Mouse (Mus musculus): ENCODE data around the gene Clgn. TPM values are rescaled to one million over a fixed set of nuclear protein-coding genes. Genes with fewer than 3 reads are reported as not detected.

Gene Clgn
- not detected in 2 replicates for polyA plus RNA-seq (2012)

DNA sequence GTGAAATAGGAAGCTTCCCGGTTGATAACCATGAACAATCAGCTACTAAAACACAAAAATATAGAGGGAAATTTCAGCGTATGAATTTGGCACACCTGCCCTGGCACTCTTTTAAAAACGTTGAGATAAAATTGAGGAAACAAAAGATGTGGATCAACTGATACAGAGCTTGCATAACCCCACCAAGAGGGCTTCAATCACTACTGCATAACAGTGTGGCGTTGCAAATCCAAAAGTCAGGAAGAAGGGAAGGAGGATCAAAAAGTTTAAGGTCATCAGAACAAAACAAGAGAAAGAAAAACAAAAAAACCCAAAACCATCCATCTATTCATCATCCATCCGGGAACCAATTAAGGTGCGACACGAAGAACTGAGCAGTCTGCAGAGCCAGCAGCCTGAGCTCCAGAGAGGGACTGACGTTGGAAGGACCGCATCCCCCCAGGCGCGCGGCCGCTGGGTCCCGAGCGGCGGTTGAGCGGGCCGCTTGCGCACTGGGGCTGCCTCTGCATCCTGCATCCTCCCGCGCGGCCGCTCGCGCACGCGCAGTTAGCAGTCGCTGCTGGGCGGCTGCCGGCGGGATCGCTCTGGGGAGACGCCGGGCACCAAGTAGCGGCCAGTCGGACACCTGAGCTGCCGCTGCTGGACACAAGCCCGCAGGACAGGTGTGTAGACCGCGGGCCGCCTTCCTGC is at the start of gene Clgn:
Gene Clgn (plus strand): TSS at position 552 of the 690 bp plus-strand sequence.
- TF ChIP-seq GATA1 (IDR thresholded peaks at IDR 0.05; ENCODE audit: low read length) = no peak

DNA sequence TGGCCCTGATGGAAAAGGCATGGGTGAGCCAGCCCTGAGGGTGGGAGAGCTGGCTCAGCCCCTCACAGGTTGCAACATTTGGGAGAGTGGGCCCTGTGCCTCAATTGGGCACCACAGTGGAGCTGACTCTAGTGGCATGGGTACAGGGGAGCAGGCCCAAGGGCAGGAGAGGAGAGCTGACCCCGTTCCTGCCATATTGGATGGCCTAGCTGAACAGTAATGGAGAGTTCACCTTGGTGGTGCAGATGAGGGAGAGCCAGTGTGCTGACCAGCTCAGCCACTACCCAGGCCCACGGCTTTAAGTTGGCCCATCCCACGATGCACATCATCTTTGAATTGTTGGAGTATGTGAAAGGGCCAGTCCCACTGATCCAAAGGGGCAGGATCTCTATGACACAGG is 47.6 kb upstream of the Clgn start:
- TF ChIP-seq GATA1 (IDR thresholded peaks at IDR 0.05; ENCODE audit: low read length) = no peak

DNA sequence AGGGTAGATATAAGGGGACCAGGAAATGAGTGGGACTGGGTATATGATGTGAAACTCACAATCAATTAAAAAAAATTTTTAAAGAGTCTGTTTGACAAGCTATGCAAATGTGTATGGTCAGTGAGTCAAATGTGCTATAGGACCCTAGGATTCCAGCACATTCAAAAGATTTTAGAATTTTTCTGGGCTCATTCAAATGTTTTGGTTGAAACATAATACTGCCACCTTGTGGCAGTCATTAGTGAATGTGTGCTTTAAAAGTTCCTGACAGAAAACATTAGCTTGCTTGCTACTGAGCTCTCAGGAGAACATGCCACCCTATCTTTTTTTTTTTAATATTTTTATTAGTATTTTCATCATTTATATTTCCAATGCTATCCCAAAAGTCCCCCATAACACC is 47.0 kb upstream of the Clgn start:
- TF ChIP-seq GATA1 (IDR thresholded peaks at IDR 0.05; ENCODE audit: low read length) = no peak

DNA sequence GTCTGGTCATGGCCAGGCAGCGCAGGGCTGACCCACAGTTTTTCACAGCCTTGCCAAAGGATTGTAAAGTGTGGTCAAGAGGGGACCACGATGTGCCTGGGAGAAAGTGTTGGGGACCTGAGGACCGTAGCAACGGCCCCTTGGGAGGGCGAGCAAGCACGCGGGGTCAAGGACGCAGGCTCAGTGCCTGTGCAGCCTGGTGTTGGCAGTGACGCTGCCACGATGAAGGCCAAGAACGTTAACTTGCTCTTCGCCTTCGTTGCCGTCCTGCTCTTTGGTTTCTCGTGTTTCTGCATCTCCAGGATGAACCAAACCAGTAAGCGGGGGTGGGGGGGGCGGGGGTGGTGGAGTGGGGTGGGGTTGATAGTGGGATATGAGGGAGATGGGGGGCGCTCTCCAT is 41.4 kb upstream of the Clgn start, which contains the start of gene Mgat4d:
Gene Mgat4d (plus strand): TSS at position 209 of the 400 bp plus-strand sequence.
- no peak for TF ChIP-seq GATA1 (IDR thresholded peaks at IDR 0.05; ENCODE audit: low read length)

GRCm38 (mm10) chr8:83351315-83351714 is 38.4 kb upstream of the Clgn start:
- TF ChIP-seq GATA1 (IDR thresholded peaks at IDR 0.05; ENCODE audit: low read length) = no peak

DNA sequence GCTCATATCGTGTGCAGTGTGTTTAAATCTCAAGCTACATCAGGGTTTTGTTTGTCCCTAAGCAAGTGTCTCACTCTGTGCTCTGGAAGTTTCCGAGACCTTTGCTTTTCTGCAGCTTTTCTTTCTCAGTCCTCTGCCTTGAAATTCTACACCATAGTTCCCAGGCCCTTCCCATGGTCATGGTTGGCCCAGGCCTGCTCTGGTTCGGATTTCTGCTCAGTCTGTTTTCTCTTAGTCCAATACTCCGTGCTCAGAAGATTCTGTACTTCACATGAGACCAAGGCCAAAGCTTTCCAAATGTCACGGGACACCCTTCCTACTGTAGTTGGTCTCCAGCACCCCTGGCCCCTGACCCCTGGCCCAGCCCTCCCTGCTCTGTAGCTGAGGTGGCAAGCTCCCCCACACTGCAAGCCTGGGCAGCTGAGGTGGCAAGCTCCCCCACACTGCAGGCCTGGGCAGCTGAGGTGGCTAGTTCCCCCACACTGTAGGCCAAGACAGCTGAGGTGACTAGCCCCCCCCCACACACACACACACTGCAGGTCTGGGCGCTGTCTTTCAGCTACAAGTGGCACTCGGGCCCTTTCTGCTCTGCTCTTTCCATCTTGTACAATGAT is 26.4 kb upstream of the Clgn start:
- no peak for TF ChIP-seq GATA1 (IDR thresholded peaks at IDR 0.05; ENCODE audit: low read length)

GRCm38 (mm10) chr8:83377231-83377630 is 12.4 kb upstream of the Clgn start:
- no peak for TF ChIP-seq GATA1 (IDR thresholded peaks at IDR 0.05; ENCODE audit: low read length)

- no peak for TF ChIP-seq GATA1 (IDR thresholded peaks at IDR 0.05; ENCODE audit: low read length)
These were observed 9.5 kb upstream of the Clgn start for GRCm38 (mm10) chr8:83380141-83380540.

DNA sequence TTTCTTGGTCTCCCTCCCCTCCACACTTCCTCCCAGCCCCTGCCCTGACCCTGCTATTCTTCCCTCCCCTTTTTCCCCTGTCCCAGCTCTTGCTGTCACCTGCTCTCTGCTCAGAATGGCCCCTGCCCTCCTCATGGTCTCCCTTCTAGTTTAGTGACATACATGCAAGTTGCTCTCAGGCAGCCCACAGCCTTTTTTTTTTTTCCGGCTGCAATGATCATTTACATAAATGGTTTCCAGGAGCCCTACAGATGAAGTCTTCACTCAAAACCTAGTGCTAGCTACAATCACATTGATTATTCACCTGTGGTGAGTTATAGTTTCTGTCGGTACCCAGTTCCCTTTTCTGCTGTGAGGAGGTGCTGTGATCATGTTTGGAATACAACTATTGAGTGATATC is 8.7 kb upstream of the Clgn start:
- no peak for TF ChIP-seq GATA1 (IDR thresholded peaks at IDR 0.05; ENCODE audit: low read length)

- no peak for TF ChIP-seq GATA1 (IDR thresholded peaks at IDR 0.05; ENCODE audit: low read length)
These were observed 6.8 kb upstream of the Clgn start for GRCm38 (mm10) chr8:83382850-83383249.

- TF ChIP-seq GATA1 (IDR thresholded peaks at IDR 0.05; ENCODE audit: low read length) = no peak
These were observed 487 bp downstream of the Clgn start for GRCm38 (mm10) chr8:83390006-83390701.

DNA sequence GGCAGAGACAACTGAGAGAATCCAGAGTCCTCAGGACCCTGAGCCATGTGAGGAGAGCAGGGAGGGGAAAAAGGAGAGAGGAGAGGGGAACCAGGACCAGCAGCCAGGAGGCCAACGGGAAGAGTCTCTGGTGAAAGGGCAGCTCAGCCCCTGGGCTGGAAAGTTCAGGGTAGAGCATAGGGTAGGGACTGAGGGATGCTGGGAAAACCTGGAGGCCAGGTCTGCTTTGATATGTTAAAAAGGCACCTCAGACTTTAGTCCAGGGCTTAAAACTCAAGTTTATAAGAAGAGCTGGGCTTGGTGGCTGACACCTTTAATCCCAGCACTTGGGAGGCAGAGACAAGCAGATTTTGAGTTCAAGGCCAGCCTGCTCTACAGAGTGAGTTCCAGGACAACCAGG is 2.9 kb downstream of the Clgn start:
- TF ChIP-seq GATA1 (IDR thresholded peaks at IDR 0.05; ENCODE audit: low read length) = no peak

- TF ChIP-seq GATA1 (IDR thresholded peaks at IDR 0.05; ENCODE audit: low read length) = no peak
These were observed 4.7 kb downstream of the Clgn start for GRCm38 (mm10) chr8:83394325-83394724.

GRCm38 (mm10) chr8:83396680-83397079 is 7.0 kb downstream of the Clgn start:
- TF ChIP-seq GATA1 (IDR thresholded peaks at IDR 0.05; ENCODE audit: low read length) = no peak

DNA sequence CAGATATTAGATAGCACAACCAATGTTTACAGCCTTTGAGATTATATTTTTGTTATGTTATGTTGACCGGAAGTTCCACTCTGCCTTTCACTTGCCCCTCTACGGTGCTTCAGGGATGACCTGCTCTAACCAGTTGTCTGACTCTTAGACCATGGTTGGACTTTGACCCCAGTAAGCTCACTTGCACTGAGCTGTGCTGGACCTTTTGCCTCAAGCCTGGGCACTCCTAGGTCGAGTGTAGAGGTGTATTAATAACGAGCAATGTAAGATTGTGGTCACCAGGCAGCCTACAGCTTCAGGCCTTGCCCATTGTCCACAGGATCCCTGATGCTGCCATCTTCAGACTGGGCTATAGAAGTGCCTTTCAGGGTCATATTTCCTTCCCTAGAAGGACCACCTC is 8.1 kb downstream of the Clgn start:
- TF ChIP-seq GATA1 (IDR thresholded peaks at IDR 0.05; ENCODE audit: low read length) = no peak

DNA sequence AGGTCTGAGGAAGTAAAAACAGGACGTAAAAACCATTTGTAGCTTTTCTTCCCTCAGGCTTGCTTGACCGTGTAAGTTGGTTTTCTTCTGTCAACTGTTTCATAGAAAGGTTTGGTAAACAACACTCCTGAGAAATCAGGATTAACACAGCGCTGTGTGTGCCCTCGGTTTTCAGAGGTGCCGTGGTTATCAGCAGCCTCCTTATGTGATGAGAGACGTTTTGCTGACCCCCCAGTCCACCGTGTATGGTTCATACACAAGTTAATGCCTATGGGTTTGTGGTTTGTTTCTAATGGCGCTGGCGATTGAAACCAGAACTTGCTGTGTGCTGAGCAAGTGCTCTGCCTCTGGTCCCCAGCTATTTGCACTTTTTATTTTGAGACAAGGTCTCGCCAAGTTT is 15.9 kb downstream of the Clgn start:
- no peak for TF ChIP-seq GATA1 (IDR thresholded peaks at IDR 0.05; ENCODE audit: low read length)

GRCm38 (mm10) chr8:83406836-83407235 is 17.2 kb downstream of the Clgn start:
- TF ChIP-seq GATA1 (IDR thresholded peaks at IDR 0.05; ENCODE audit: low read length) = no peak

Data from G1E-ER4 (cell line).